Mouse (Mus musculus) cerebellum, adult (tissue): ENCODE results near the gene Vhl.

Experiments
- ATAC-seq: cut with Nextera tagmentation; 2 replicates; pipeline ENCODE4 v1.9.2; 2017; ENCODE audit warnings: mild to moderate bottlenecking, moderate library complexity, mixed read lengths; ENCODE audit not compliant: insufficient number of reproducible peaks, low FRiP score, low TSS enrichment

Vhl gene

GRCm38 (mm10) chr6:113623386-113623785 is 373 bp upstream of the Vhl start:
- no peak for ATAC-seq

DNA sequence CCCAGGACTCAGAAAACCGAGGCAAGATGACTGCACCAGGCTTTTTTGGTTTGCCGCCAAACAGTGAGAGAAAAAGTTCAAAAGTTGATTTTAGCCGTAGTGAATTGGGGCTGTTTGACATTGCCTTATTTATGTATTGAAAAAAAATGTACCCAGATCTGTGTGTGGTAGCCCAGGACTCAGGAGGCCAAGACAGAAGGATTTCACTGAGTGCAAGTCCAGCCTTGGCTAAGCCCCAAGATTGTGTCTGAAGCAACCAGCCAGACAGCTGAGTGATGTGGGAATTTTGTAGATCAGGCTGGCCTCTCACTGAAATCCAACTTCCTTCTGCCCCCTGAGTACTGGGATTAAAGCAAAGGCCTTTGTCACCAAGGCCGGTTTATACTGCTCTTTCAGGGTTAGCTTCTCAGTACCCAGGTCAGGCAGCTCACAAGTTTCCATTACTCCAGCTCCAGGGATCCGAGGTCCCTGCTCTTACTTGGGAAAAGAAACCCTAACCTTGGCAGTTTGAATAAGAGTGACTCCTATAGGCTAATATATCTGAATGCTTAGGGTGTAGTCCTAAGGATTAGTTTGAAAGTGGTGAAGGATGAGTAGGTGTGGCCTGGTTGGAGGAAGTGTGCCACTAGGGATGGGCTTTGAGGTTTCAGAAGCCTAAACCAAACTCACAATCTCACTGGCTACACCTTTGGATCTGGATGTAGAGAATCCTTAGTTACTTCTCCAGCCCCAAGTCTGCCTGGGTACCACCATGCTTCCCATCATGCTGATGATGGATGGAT is 1.4 kb downstream of the Vhl start:
- no peak for ATAC-seq

DNA sequence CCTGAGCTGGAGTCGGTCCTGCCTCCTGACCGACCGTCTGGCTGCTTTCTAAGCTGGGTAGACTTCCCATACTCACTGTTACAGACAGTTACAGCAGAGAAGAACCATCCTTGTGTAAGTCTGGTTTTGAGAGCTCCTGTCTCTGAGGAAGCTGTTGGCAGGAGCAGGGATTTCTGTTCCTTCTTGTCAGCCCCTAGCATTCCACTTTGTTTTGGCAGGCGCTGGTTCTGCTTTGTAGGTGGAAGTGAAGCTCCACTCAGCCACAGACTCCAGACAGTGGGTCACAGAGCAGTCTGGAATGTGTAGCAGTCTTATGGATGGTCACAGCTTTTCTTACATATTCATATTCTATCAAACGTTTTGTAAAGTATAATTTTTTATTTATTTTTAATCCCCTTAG is 6.6 kb downstream of the Vhl start:
- ATAC-seq = no peak

GRCm38 (mm10) chr6:113632863-113633262 is 9.1 kb downstream of the Vhl start:
- ATAC-seq = no peak

- ATAC-seq = peak; percentile 97
Observed at GRCm38 (mm10) chr6:113638302-113639040, 14.7 kb downstream of the Vhl start, which contains the start of gene Irak2. Gene Irak2 (plus strand): TSS chr6:113638467.

DNA sequence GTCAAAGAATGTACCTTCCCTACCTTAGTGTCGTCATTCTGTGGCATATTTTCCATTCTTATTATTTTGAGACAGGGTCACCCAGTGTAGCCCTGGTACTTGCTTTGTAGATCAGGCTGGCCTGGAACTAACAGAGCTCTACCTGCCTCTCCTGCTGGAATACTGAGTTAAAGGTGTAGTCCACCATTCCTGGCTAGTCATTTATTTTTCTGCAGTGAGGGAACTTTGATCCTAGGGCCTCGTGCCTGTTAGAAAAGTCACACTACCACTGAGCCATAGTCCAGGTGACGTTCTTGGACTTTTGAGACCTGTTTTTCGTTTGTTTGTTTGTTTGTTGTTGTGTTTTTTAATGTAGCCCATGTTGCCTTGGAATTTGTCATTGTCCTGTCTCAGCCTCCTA is 15.4 kb downstream of the Vhl start:
- no peak for ATAC-seq

- no peak for ATAC-seq
Observed at GRCm38 (mm10) chr6:113642605-113643004, 18.8 kb downstream of the Vhl start.

GRCm38 (mm10) chr6:113643021-113643420 is 19.3 kb downstream of the Vhl start:
- ATAC-seq = no peak

DNA sequence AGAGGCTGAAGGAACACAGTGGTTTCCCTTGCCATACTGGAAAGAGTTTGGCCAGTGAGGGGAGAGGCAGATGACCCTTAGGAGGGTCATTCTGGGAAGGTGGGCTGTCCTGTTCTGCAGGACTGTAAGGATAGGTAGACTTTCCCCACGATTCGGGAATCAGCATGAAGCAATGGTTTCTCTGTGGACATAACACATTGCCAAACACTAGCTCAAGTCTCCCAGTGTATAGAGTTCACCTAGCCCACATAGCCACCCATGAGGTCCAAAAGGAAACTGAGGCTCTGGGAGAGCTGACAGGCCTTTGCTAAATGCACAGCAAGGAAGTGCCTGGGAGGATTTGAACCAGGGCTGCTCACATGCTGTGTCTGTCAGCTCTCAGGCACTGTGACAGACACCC is 20.2 kb downstream of the Vhl start:
- ATAC-seq = no peak

DNA sequence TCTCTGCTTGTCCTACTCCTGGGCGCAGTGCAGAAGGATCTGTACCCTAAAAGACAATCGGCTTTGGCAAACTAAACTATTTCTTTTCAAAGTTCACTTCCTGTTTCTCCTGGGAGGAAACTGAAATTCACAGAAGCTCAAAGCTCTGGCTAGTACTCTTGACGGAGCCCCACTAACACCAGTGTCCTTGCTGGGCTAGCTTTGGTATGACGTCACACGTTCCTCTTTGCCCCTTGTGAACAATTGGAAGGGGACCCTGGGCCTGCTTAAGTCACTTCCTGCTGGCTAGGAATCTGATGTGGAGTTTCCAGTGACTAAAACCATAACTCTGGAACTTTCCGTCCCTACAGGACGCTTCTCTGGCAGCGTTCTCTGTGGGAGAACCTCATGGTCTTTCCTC is 21.0 kb downstream of the Vhl start:
- no peak for ATAC-seq

- no peak for ATAC-seq
Observed at GRCm38 (mm10) chr6:113649346-113650196, 25.8 kb downstream of the Vhl start.

DNA sequence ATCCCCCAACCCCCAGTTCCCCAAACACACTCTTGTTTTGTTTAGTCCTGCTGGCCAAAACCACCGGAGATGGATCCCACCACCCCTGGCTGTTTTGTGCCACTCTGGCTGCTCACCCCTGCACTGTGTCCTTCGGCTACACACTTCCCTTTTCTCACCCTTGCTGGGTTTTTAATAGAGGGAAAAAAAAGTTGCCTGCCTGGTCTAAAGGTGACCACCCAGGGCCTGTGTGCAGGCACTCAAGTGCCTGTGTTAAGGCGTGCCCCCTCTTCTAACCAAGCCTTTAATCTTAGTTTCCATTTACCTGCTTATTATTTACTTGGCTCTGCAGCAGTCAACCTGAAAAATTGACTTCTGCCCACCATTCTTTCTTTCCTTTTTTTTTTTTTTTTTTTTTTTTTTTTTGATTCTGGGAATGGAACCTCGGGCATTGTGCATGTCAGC is 26.5 kb downstream of the Vhl start:
- ATAC-seq = no peak

- no peak for ATAC-seq
Observed at GRCm38 (mm10) chr6:113651626-113652025, 27.9 kb downstream of the Vhl start.

- ATAC-seq = no peak
Observed at GRCm38 (mm10) chr6:113653551-113653950, 29.8 kb downstream of the Vhl start.

- no peak for ATAC-seq
Observed at GRCm38 (mm10) chr6:113654102-113654501, 30.3 kb downstream of the Vhl start.

- ATAC-seq = no peak
Observed at GRCm38 (mm10) chr6:113654753-113655397, 31.1 kb downstream of the Vhl start.

GRCm38 (mm10) chr6:113655475-113655874 is 31.7 kb downstream of the Vhl start:
- ATAC-seq = no peak

DNA sequence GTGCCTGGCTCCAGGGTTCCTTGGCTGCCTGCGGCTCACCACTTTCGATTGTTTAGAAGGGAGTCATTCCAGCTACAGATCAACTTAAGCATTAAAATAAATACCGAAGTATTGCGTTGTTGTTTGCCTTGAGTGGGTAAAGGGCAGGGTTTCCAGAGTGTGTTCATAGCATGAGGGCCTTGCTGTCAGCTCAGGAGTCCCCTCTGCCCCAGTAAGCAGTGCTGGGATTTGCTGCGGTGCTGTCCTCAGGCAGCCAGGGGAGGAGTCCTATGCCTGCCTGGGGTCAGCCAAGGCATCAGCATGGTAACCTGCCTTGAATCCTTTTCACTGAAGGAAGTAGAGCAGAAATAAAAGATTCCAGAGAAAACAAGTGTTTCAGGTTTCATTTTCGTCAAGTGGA is 33.1 kb downstream of the Vhl start:
- ATAC-seq = no peak

DNA sequence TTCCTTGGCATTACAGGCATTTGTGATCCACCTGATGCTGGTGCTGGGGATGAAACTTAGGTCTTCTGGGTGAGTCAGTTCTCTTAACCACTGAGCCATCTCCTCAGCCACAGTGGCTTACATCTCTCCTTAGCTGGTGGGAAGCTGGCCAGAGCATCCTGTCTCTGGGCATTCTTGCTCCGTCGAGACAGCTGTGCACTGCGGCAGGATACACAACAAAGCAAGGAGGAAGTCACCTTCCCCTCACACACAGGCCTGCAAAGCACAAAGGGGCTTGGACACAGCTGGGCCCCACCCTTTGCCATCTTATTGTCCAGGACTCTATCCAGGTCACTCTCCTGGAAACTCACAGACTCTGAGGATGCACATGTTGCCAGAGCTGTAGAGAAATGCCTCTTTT is 34.5 kb downstream of the Vhl start:
- ATAC-seq = no peak
